Mouse (Mus musculus): ENCODE results near the gene Fgfr2.

DNA sequence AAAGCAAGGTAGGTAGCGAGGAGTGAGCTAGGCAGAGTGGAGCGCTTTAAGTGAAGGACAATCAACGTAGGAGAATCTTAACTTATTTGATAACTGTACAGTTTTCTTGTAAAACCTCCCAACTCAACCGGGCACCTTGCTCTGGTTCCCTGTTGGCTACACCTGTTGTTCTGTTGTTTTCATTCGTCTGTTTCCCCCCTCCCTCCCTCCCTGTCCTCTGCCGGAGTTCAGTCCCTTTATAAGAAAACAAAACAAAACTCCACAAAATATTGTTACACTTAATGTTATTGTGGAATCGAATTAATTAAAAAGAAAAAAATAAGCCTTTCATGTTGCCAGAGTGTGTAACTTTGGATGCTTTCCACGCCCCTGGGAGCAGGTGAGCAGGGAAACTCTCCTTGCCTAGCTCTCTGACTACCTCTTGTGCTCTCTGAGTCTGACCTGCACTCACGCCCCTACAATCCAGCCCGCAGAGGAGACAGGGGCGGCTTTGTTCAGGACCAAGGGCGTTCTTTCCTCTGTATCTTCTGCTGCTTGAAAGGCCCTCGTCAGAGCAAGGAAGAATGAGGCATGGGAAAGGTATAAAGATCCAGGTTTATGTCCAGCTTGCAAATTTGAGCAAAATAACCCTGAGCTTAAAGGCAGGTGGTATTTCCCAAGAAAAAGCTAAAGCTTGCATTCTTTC is 1577.3 kb downstream of the Fgfr2 start:
- TF ChIP-seq CTCF (IDR thresholded peaks at IDR 0.05; ENCODE audit: extremely low read depth, insufficient read length, insufficient replicate concordance, low read depth, low read length) (no peak), POLR2A (IDR thresholded peaks at IDR 0.05; ENCODE audit: low read depth, low read length) (no peak)

All from small intestine, adult 2 months (tissue).